ENCODE assay signal across 21 mouse cellular contexts in genomic region chr4:107996418-107996986, GRCm38 (mm10). TPM values are rescaled to one million over a fixed set of nuclear protein-coding genes. Genes with fewer than 3 reads are reported as not detected.
DNase-seq lines count a peak whose midpoint lies in the region; ATAC-seq and TF ChIP-seq lines count a peak whose summit lies in the region.
"Had no signal": no experiment of that assay in that cellular context is flagged by ENCODE, and none has a peak within 500 bp of the region (broad histone marks: within the 10 kb centered on the region; RNA-seq: fewer than 3 reads in every experiment).

No protein-coding gene starts in this region.

- peaks cover 8% of the 10 kb centered on the region for H3K4me1 ChIP-seq in embryonic facial prominence, embryonic 12.5 days
- peaks cover 16% of the 10 kb centered on the region for H3K4me1 ChIP-seq in embryonic facial prominence, embryonic 10.5 days
- peaks cover 5% of the 10 kb centered on the region; the same call in 1 of the 2 replicates for H3K4me1 ChIP-seq in lung, embryonic 14.5 days (ENCODE audit: insufficient read depth)
- H3K4me1 ChIP-seq in stomach, embryonic 16.5 days (ENCODE audit: control insufficient read depth, insufficient read depth, low read length) = peaks cover 13% of the 10 kb centered on the region; the same call in 1 of the 2 replicates
- H3K4me1 ChIP-seq: liver, embryonic 12.5 days had no signal

- TF ChIP-seq CTCF in lung, embryonic 14.5 days (IDR thresholded peaks at IDR 0.05; ENCODE audit: low read depth) = no peak

- peak; percentile 38; the same call in 1 of the 2 replicates for ATAC-seq in embryonic facial prominence, embryonic 12.5 days (ENCODE audit: insufficient number of reproducible peaks, insufficient read depth, low FRiP score, low TSS enrichment)
- no peak for ATAC-seq in lung, embryonic 14.5 days (ENCODE audit: insufficient read depth)
- ATAC-seq in stomach, embryonic 16.5 days (ENCODE audit: insufficient read depth, low FRiP score) = peak; percentile 69
- ATAC-seq: forebrain, embryonic 14.5 days; liver, embryonic 12.5 days had no signal

- no peak overlapping the region for H3K4me3 ChIP-seq in embryonic facial prominence, embryonic 12.5 days
- H3K4me3 ChIP-seq in embryonic facial prominence, embryonic 10.5 days = no peak overlapping the region
- H3K4me3 ChIP-seq in lung, embryonic 14.5 days (ENCODE audit: low read depth, low read length) = no peak overlapping the region
- no peak overlapping the region for H3K4me3 ChIP-seq in stomach, embryonic 16.5 days (replicated peaks; ENCODE audit: low read length)
- H3K4me3 ChIP-seq: erythroblast, embryonic 14.5 days; heart, embryonic 10.5 days; liver, embryonic 12.5 days had no signal

- no peak overlapping the region for H3K9ac ChIP-seq in embryonic facial prominence, embryonic 12.5 days
- no peak overlapping the region for H3K9ac ChIP-seq in lung, embryonic 14.5 days
- H3K9ac ChIP-seq in stomach, embryonic 16.5 days (ENCODE audit: low read length) = no peak overlapping the region
- H3K9ac ChIP-seq: liver, embryonic 12.5 days had no signal

- no peak for DNase-seq in embryonic facial prominence, embryonic 10.5 days (ENCODE audit: low spot score)
- DNase-seq in lung, embryonic 14.5 days = peak; percentile 35
- no peak for DNase-seq in lung, postnatal 36 days
- peak; percentile 47 for DNase-seq in R1 (ENCODE audit: low read depth, low spot score)
- no peak for DNase-seq in ovary, adult 18-20 months (ENCODE audit: low spot score)
- DNase-seq: cerebellum, adult 11-12 months; cerebellum, postnatal 25 days; embryo, embryonic 11 days; heart, postnatal 10 days; kidney, adult 2 months; kidney, postnatal 25 days; retina, postnatal 1 day; thymus, postnatal 14 days had no signal

- WGBS in embryonic facial prominence, embryonic 12.5 days = 86% methylated on average over 9 of the region's 9 CpGs
- 91% methylated on average over 9 of the region's 9 CpGs for WGBS in embryonic facial prominence, embryonic 10.5 days
- 75% methylated on average over 9 of the region's 9 CpGs for WGBS in lung, embryonic 14.5 days
- 59% methylated on average over 9 of the region's 9 CpGs for WGBS in stomach, embryonic 16.5 days

- no peak overlapping the region for H3K4me2 ChIP-seq in embryonic facial prominence, embryonic 12.5 days (replicated peaks)
- H3K4me2 ChIP-seq in lung, embryonic 14.5 days = no peak overlapping the region
- no peak overlapping the region for H3K4me2 ChIP-seq in stomach, embryonic 16.5 days (ENCODE audit: low read depth, low read length)
- H3K4me2 ChIP-seq: liver, embryonic 12.5 days had no signal

- H3K36me3 ChIP-seq in embryonic facial prominence, embryonic 12.5 days = no peaks in the 10 kb centered on the region
- H3K36me3 ChIP-seq in embryonic facial prominence, embryonic 10.5 days (replicated peaks) = no peaks in the 10 kb centered on the region
- no peaks in the 10 kb centered on the region for H3K36me3 ChIP-seq in lung, embryonic 14.5 days (ENCODE audit: insufficient read depth)
- H3K36me3 ChIP-seq in stomach, embryonic 16.5 days (ENCODE audit: control insufficient read depth, insufficient read depth, low read length) = no peaks in the 10 kb centered on the region
- H3K36me3 ChIP-seq: heart, embryonic 10.5 days; liver, embryonic 12.5 days had no signal

- H3K27me3 ChIP-seq in embryonic facial prominence, embryonic 12.5 days = no peaks in the 10 kb centered on the region
- H3K27me3 ChIP-seq in embryonic facial prominence, embryonic 10.5 days (replicated peaks; ENCODE audit: low read depth, poor library complexity, severe bottlenecking) = 0 out of 2 replicates have a peak, but pooled peaks cover 15% of the 10 kb centered on the region
- no peaks in the 10 kb centered on the region for H3K27me3 ChIP-seq in lung, embryonic 14.5 days (ENCODE audit: insufficient read depth, low read length)
- H3K27me3 ChIP-seq in stomach, embryonic 16.5 days (ENCODE audit: control insufficient read depth, insufficient read depth, low read length) = no peaks in the 10 kb centered on the region

- 0 out of 2 replicates have a peak overlapping the region, but pooled peaks have one; percentile 26 for H3K27ac ChIP-seq in embryonic facial prominence, embryonic 12.5 days
- no peak overlapping the region for H3K27ac ChIP-seq in embryonic facial prominence, embryonic 10.5 days (replicated peaks)
- H3K27ac ChIP-seq in lung, embryonic 14.5 days (ENCODE audit: low read depth) = no peak overlapping the region; the same call in 1 of the 2 replicates
- peak overlapping the region; percentile 40; the same call in 1 of the 2 replicates for H3K27ac ChIP-seq in stomach, embryonic 16.5 days (ENCODE audit: low read length)
- H3K27ac ChIP-seq: heart, embryonic 10.5 days; liver, embryonic 12.5 days had no signal

- H3K9me3 ChIP-seq in embryonic facial prominence, embryonic 12.5 days = no peaks in the 10 kb centered on the region
- no peaks in the 10 kb centered on the region for H3K9me3 ChIP-seq in embryonic facial prominence, embryonic 10.5 days
- no peaks in the 10 kb centered on the region for H3K9me3 ChIP-seq in lung, embryonic 14.5 days (ENCODE audit: low read depth, low read length)
- H3K9me3 ChIP-seq in stomach, embryonic 16.5 days (replicated peaks; ENCODE audit: control insufficient read depth, low read length) = no peaks in the 10 kb centered on the region
- H3K9me3 ChIP-seq: heart, embryonic 10.5 days; liver, embryonic 12.5 days had no signal

RNA-seq across cellular contexts. Expression of gene Slc1a7, which starts 28.4 kb away (rescaled TPM):
- not detected in 2 replicates for polyA plus RNA-seq in embryonic facial prominence, embryonic 12.5 days (2016; fragmentation: Nextera tagmentation; extraction: Ambion mirVana)
- not detected in 2 replicates for polyA plus RNA-seq in embryonic facial prominence, embryonic 10.5 days (2016; fragmentation: Nextera tagmentation; extraction: Ambion mirVana)
- 0.05 and 0.09 TPM in 2 replicates for polyA plus RNA-seq in lung, embryonic 14.5 days (2014; fragmentation: Nextera tagmentation; extraction: Ambion mirVana)
- 0.17 and 0.31 TPM in 2 replicates for polyA plus RNA-seq in stomach, embryonic 16.5 days (2015; fragmentation: Nextera tagmentation; extraction: Ambion mirVana)
- polyA plus RNA-seq: erythroblast, embryonic 14.5 days; forebrain, embryonic 14.5 days; heart, embryonic 10.5 days; hindbrain, embryonic 11.5 days; limb, embryonic 11.5 days; liver, embryonic 12.5 days had no signal

Comparison
In these comparisons a context has a peak if more than half of its experiments do, and no peak if none do; other contexts are left out.
1. H3K27ac ChIP-seq: peak in embryonic facial prominence, embryonic 12.5 days (single experiment) and stomach, embryonic 16.5 days (single experiment); none in embryonic facial prominence, embryonic 10.5 days (single experiment) and lung, embryonic 14.5 days (single experiment).
2. DNase-seq: peak in lung, embryonic 14.5 days (single experiment) and R1 (single experiment); none in embryonic facial prominence, embryonic 10.5 days (single experiment), lung, postnatal 36 days (single experiment) and ovary, adult 18-20 months (single experiment).